Mouse (Mus musculus) heart, postnatal 0 days (tissue): ENCODE measurements around the gene Pi4k2b.

Source experiments
- CTCF ChIP-seq: IDR thresholded peaks from 2 replicates; pipeline ENCODE4 v1.5.1; 2016; ENCODE audit warnings: antibody characterized with exemption, control low read depth, low read depth
- EP300 ChIP-seq: IDR thresholded peaks from 2 replicates; pipeline ENCODE4 v1.6.1; 2016; ENCODE audit warnings: antibody characterized with exemption, low read depth

DNA sequence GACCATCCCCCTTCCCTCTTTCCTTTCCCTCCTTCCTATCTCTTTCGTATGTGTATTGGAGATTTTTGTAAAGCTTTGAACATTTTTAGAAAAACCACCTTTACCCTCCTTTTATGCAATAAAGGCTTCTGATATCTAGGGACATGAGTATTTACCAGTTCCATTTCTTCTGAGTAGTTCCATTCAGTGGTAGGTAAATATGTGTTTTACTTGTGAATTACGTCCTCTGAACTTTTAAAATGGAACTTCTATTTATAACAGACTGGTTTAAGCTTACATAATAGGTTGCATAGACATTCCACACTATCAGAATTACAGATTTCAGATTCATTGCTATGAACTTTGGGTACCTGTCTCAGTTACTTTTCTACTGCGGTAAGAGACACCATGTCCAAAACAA is 14.0 kb downstream of the Pi4k2b start:
- TF ChIP-seq EP300 (no peak), CTCF (no peak)
